Mouse (Mus musculus) lung, postnatal 0 days (tissue): ENCODE data around the gene Armc5.

Source experiments
- CTCF ChIP-seq: IDR thresholded peaks from 2 replicates; pipeline ENCODE4 v1.5.1; 2016; ENCODE audit warnings: antibody characterized with exemption, mild to moderate bottlenecking
- EP300 ChIP-seq: IDR thresholded peaks from 2 replicates; pipeline ENCODE4 v1.6.1; 2016; ENCODE audit warnings: antibody characterized with exemption, mild to moderate bottlenecking, control low read depth

DNA sequence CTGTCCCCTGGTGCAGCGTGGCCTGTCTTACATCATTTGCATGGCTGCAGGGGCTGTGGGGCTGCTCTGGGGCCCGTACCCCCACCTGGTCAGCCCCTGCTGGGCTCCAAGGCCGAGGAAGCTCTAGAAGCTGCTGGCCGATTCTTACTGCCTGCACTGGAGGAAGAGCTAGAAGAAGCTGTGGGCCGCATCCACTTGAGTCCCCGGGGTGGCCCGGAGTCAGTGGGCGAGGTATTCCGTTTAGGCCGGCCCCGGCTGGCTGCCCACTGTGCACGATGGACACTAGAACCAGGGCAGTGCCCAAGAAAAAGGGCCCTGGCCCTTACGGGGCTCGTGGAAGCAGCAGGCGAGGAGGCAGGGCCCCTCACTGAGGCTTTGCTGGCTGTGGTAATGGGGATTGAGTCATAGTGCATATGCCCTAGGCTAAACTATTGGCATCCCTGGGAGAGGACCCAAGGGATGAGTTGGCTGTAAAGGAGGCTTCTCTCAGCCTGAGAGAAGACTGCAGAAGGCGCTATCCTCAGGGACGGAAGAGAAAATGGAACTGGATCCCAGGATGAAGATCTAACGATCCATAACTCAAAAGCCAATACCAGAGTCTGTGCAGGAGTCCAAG lies 7.4 kb downstream of the Armc5 start:
- TF ChIP-seq EP300 (no peak), CTCF (no peak)
